Mouse (Mus musculus) heart, adult 10 weeks (tissue): Measurements from ENCODE around the gene Gm17606. TPM values are rescaled to one million over a fixed set of nuclear protein-coding genes. Genes with fewer than 3 reads are reported as not detected.

Experiments used
- polyA plus RNA-seq: library from polyadenylated mRNA; stranded (reverse); fragments of 350-450 nt; fragmentation: Illumina TruSeq; extraction: RNeasy Lipid Tissue Mini Kit (QIAGEN cat#74804); gene quantifications from one replicate; pipeline ENCODE4 v1.2.3, GENCODE M21; 2014; ENCODE audit warnings: low read depth, low replicate concordance

Gm17606 gene
- not detected for polyA plus RNA-seq

DNA sequence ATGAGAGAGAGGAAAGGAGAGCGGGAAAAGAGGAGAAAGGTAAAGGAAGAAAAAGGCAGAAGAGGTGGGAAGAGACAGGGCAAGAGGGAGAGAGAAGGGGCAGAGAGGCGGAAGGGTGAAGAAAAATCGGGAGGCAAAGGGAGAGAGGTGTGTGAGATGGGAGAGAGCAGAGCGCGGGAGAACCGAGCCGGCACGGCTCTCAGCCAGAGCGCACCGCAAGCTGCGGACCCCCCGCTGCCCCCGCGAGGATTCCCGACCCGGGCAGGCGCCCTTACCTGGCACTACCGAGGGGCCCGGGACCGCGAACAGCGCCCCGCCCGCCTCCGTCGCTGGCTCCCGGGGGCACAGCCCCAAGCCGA lies at the start of gene Gm17606:
Gm17606 (plus strand) TSS at position 7 of the 359 bp plus-strand sequence.

DNA sequence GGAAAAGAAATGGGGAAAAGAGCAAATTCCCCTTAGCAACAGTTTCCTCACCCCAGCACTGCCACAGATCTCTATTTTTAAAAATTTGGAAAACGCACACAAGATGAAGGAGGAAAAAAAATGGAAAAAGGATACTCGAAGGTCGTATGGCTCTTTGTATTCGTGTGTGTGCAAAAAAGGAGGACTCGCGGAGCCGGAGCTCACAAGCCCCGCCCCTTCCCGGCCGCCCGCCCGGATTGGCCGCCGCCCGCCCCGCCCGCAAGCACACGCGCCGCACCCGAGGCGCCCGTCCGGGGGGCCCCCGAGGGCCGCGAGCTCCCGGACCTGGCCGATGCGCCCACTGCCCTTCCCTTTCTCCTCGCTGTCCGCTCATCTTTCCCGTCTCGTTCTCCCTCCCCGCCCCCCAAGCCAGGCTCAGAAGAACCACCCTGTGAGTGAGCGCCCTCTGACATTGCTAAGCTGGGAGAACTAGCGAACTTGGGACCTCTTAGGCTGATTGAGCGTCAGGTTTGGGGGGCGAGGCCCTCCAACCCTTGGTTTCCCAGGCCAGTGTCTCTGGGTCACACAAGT lies 34.9 kb upstream of the Gm17606 start, which contains the start of gene 4931414P19Rik:
4931414P19Rik (minus strand) TSS at position 242 of the 570 bp plus-strand sequence.

DNA sequence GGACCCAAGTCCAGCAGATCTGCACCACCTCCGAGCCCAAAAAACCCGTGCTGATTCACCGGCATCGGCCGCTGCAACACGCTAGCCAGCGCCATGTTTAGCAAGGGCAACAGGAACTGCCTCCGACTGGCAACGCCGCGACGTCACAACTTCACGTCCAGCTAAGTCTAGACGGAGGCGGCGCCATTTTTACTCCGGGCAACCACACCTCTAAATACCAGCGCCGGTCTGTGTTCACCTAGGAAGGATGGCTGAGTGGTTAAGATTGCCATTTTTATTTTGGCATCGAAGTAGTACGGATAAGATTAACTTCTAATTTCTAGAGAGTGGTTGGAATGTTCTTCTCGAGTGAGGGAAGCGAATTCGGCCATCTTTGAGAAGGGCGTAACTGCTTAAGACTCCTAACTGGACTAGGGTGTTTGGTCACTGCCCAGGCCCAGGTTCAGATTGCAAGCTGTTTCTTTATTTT lies 22.8 kb upstream of the Gm17606 start, which contains the start of gene Psmb5:
Psmb5 (minus strand) TSS at position 126 of the 469 bp plus-strand sequence.

GRCm38 (mm10) chr14:54621133-54621532 lies 19.6 kb upstream of the Gm17606 start, which contains the start of gene Psmb11:
Gene Psmb11, plus strand, starts transcription at chr14:54621433.

DNA sequence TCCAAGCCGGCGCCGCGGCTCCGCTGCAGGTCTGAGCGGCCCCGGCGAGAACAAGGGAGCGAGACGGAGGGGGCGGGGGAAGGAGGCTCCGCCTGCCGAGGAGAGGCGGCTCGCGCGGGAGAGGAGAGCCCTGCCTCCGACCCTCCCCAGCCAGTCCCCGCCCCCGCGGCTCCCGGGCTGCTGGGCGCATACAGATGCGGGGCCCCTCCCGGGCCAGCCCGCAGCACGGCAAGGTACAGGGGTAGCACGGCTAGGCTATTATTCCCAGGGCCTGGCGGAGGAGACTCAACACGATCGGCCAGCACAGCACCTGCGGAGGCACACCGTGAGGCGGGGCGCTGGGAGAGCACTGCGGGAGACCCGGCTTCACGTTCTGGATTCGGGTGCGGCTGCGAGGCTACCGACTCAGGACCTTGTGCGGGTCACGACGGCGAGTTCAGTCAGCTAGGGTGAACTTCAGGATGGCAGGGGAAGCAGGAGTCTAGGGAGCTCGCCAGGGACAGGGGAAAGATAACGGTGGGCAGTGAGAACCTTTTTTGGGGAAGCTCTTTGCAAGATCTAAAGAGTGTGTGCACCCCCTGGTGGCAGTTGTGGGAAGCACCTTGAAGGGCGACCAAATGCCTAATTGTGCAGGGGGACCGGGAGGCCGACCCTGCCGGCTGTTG lies 685 bp downstream of the Gm17606 start, which contains the start of gene Cdh24:
Cdh24 (minus strand) TSS at position 60 of the 665 bp plus-strand sequence.

DNA sequence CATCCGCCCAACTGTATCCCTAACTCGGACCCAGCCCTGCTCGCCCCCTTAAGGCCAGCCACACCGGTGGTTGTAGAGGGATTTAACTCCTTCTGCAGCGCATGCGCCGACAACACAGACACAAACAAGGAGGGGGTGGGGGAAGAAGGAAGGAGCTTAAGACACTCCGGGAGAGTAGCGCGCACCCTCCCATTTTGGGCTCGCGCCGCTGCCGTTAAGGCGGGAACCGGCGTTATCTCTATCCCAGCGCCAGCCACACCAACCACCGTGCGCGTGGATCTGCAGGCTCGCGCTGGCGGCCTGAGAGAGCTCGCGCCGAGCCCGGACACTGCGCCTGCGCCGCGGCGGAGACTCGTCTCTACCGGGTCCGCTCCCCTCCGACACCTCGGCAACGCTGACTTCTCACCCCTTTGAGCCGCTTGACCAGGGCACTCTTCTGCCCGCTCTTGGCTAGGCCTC lies 45.3 kb downstream of the Gm17606 start, which contains the start of gene 1700123O20Rik:
1700123O20Rik (plus strand) TSS at position 154 of the 459 bp plus-strand sequence.

DNA sequence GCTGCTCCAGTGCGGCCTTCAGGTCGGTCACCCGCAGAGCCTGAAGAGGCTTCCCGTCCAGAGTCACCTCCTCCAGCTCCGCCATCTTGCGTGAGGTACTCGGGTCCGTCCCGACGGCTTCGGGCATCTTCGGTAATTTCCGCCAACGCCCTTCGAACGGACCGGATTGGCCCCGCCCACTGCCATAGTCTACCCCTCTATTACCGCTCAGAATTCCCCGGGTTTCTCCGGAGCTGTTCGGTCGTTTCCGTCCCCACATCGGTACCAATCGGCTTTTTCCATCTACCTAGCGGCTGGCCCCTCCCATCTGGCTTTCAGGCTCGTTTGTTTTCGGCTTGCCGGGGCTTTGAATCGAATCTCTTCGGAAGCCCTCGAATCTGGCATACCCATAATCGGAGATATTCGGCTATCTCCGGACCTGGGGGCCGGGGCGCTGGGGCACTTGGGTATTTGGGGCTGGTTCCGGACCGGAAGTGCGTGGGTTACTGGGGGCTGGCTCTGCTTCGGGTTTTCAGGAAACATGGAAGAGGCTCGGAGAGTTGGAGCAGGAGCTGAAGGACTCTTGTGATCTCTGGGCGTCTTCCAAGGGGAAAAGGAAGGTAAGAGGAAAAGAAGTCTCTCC lies 45.9 kb downstream of the Gm17606 start, which contains the start of gene Acin1:
Acin1 (minus strand) TSS at position 410 of the 622 bp plus-strand sequence.

Other genes starting within 250 kb of the Gm17606 start
- gene Slc7a7, start 223.2 kb upstream of the Gm17606 start, polyA plus RNA-seq: 13.5 TPM
- 135 TPM for gene Mrpl52, start 214.0 kb upstream of the Gm17606 start, polyA plus RNA-seq
- gene Mmp14, start 209.3 kb upstream of the Gm17606 start, polyA plus RNA-seq: 17.9 TPM
- 37.3 TPM for gene Lrp10, start 176.8 kb upstream of the Gm17606 start, polyA plus RNA-seq
- not detected for gene Rem2, start 164.9 kb upstream of the Gm17606 start, polyA plus RNA-seq
- gene Prmt5, start 123.4 kb upstream of the Gm17606 start, polyA plus RNA-seq: 33.3 TPM
- gene Haus4, start 86.3 kb upstream of the Gm17606 start, polyA plus RNA-seq: 4.4 TPM
- 6.6 TPM for gene Ajuba, start 63.4 kb upstream of the Gm17606 start, polyA plus RNA-seq
- 4.7 TPM for gene 4931414P19Rik, start 35.0 kb upstream of the Gm17606 start, polyA plus RNA-seq
- gene Psmb5, start 22.9 kb upstream of the Gm17606 start, polyA plus RNA-seq: 173 TPM
- gene Psmb11, start 19.5 kb upstream of the Gm17606 start, polyA plus RNA-seq: not detected
- 0.58 TPM for gene Cdh24, start 412 bp downstream of the Gm17606 start, polyA plus RNA-seq
- 15.0 TPM for gene 1700123O20Rik, start 45.3 kb downstream of the Gm17606 start, polyA plus RNA-seq
- 103 TPM for gene Acin1, start 46.0 kb downstream of the Gm17606 start, polyA plus RNA-seq
- not detected for gene Gm29776, start 57.9 kb downstream of the Gm17606 start, polyA plus RNA-seq
- gene Cebpe, start 71.2 kb downstream of the Gm17606 start, polyA plus RNA-seq: not detected
- 2.3 TPM for gene Slc7a8, start 141.0 kb downstream of the Gm17606 start, polyA plus RNA-seq
- not detected for gene Rnf212b, start 173.2 kb downstream of the Gm17606 start, polyA plus RNA-seq
- 4.2 TPM for gene Homez, start 230.0 kb downstream of the Gm17606 start, polyA plus RNA-seq
- gene Ppp1r3e, start 236.6 kb downstream of the Gm17606 start, polyA plus RNA-seq: 6.7 TPM
- 44.0 TPM for gene Bcl2l2, start 242.4 kb downstream of the Gm17606 start, polyA plus RNA-seq
- not detected for gene Gm20521, start 242.5 kb downstream of the Gm17606 start, polyA plus RNA-seq